In the genomic region with DNA sequence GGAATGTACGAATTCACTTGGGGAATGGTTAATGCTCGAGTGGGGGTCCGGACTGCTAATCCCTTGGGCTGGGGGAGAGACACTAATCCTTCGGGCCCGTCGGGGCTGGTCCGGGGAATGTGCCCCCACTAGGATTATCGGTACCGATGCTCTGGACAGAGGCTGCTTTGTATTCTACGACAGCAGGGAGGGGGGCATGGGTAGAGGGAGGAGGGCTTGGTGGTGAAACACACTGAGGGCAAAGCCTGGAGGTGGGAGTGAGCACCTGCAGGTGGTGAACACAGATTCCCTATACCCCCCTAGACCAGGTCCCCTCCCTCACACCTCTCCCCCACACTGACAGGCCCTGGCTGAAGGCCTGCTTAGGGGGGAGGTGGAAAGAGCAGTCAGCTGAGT, we compare ENCODE assay signal across 8 mouse cellular contexts. TPM values are rescaled to one million over a fixed set of nuclear protein-coding genes. Genes with fewer than 3 reads are reported as not detected.
DNase-seq lines count a peak whose midpoint lies in the region; ATAC-seq and TF ChIP-seq lines count a peak whose summit lies in the region.

No protein-coding gene starts in this region.

- peak overlapping the region; percentile 85 for H3K4me2 ChIP-seq in midbrain, embryonic 12.5 days (replicated peaks)

- 7% methylated on average over 10 of the region's 10 CpGs for WGBS in kidney, adult 2 months
- WGBS in midbrain, embryonic 12.5 days, result 1% methylated on average over 10 of the region's 10 CpGs

- peak overlapping the region; percentile 70 for H3K4me3 ChIP-seq in kidney, adult 2 months (ENCODE audit: insufficient read depth, low read depth, low read length)
- H3K4me3 ChIP-seq in midbrain, embryonic 12.5 days, result peak overlapping the region; percentile 62

- no peak for TF ChIP-seq CTCF in kidney, adult 2 months (conservative IDR thresholded peaks at IDR 0.05; ENCODE audit: insufficient read depth, insufficient read length, low read depth, low read length)
- no peak for TF ChIP-seq CTCF in brain, embryonic 14.5 days (IDR thresholded peaks at IDR 0.05; ENCODE audit: borderline replicate concordance, extremely low read depth, insufficient read depth, insufficient read length)

- no peaks in the 10 kb centered on the region for H3K9me3 ChIP-seq in midbrain, embryonic 12.5 days

- no peak for DNase-seq in kidney, adult 2 months
- DNase-seq in kidney, postnatal 36 days, result no peak
- DNase-seq in brain, embryonic 14.5 days (ENCODE audit: low read depth), result peak; percentile 58
- peak; percentile 18 for DNase-seq in induced T-regulatory cell, adult 2 months (ENCODE audit: low read depth)
- DNase-seq in gastrocnemius, postnatal 25 days, result no peak
- DNase-seq in left cerebral cortex, postnatal 4 days, result no peak

- H3K27ac ChIP-seq in kidney, adult 2 months (ENCODE audit: insufficient read depth, low read depth, low read length), result peak overlapping the region; percentile 3; the same call in 1 of the 2 replicates
- H3K27ac ChIP-seq in midbrain, embryonic 12.5 days (replicated peaks), result peak overlapping the region; percentile 91

- peaks cover 16% of the 10 kb centered on the region; the same call in 1 of the 2 replicates for H3K4me1 ChIP-seq in kidney, adult 2 months (ENCODE audit: control insufficient read depth, insufficient read depth, low read length)
- H3K4me1 ChIP-seq in midbrain, embryonic 12.5 days, result peaks cover 55% of the 10 kb centered on the region

- no peaks in the 10 kb centered on the region for H3K27me3 ChIP-seq in kidney, adult 2 months (replicated peaks; ENCODE audit: control insufficient read depth, insufficient read depth, low read length)
- H3K27me3 ChIP-seq in midbrain, embryonic 12.5 days, result peaks cover 22% of the 10 kb centered on the region

- H3K36me3 ChIP-seq in kidney, adult 2 months (ENCODE audit: control insufficient read depth, insufficient read depth, low read length), result peaks cover 2% of the 10 kb centered on the region; the same call in 1 of the 2 replicates
- H3K36me3 ChIP-seq in midbrain, embryonic 12.5 days, result peaks cover 26% of the 10 kb centered on the region

- TF ChIP-seq POLR2A in kidney, adult 2 months (IDR thresholded peaks at IDR 0.05; ENCODE audit: low read depth, low read length), result no peak
- TF ChIP-seq POLR2A in brain, embryonic 14.5 days (IDR thresholded peaks at IDR 0.05; ENCODE audit: borderline replicate concordance, extremely low read depth, insufficient read depth, insufficient read length, poor library complexity, severe bottlenecking), result no peak

- no peak for ATAC-seq in midbrain, embryonic 12.5 days (ENCODE audit: low FRiP score, low read depth)
- no peak for ATAC-seq in granulocyte monocyte progenitor cell, adult 5-6 weeks (replicated peaks; ENCODE audit: poor library complexity, severe bottlenecking)

- intact Hi-C loops in left cerebral cortex, postnatal 4 days (cut with DNase I), result no loop called here

- H3K9ac ChIP-seq in midbrain, embryonic 12.5 days (replicated peaks), result peak overlapping the region; percentile 64

RNA-seq across cellular contexts. Expression of a gene that starts 2.4 kb away (rescaled TPM):
- 56.8 and 66.9 TPM in 2 replicates for polyA plus RNA-seq in kidney, adult 2 months (2012; rRNA removed)
- 38.9 and 41.4 TPM in 2 replicates for polyA plus RNA-seq in brain, embryonic 14.5 days (2012; rRNA removed)
- 32.7 and 35.7 TPM in 2 replicates for polyA plus RNA-seq in midbrain, embryonic 12.5 days (2016; fragmentation: Nextera tagmentation; extraction: Ambion mirVana)
- total RNA-seq in granulocyte monocyte progenitor cell, adult 5-6 weeks (2014; fragmentation: Nextera tagmentation), result 20.9 and 28.9 TPM in 2 replicates
- 13.5 and 29.3 TPM in 2 replicates for total RNA-seq in granulocyte monocyte progenitor cell, adult 5-6 weeks (2017)
- total RNA-seq in gastrocnemius, postnatal 25 days (2021), result 10 to 100 TPM; 17.9 to 19.9 TPM
- total RNA-seq in left cerebral cortex, postnatal 4 days (2021), result 10 to 100 TPM; 26.9 to 30.4 TPM

RNA-seq across cellular contexts. Expression of a gene that starts 2.7 kb away (rescaled TPM):
- polyA plus RNA-seq in kidney, adult 2 months (2012; rRNA removed), result 78.0 and 83.2 TPM in 2 replicates
- 159 and 252 TPM in 2 replicates for polyA plus RNA-seq in brain, embryonic 14.5 days (2012; rRNA removed)
- 64.1 and 76.9 TPM in 2 replicates for polyA plus RNA-seq in midbrain, embryonic 12.5 days (2016; fragmentation: Nextera tagmentation; extraction: Ambion mirVana)
- total RNA-seq in granulocyte monocyte progenitor cell, adult 5-6 weeks (2014; fragmentation: Nextera tagmentation), result 24.4 and 36.9 TPM in 2 replicates
- 20.7 and 22.4 TPM in 2 replicates for total RNA-seq in granulocyte monocyte progenitor cell, adult 5-6 weeks (2017)
- 10 to 100 TPM; 11.7 to 13.7 TPM for total RNA-seq in gastrocnemius, postnatal 25 days (2021)
- 100 to 1,000 TPM; 122 to 132 TPM for total RNA-seq in left cerebral cortex, postnatal 4 days (2021)

RNA-seq across cellular contexts. Expression of a gene that starts 12.8 kb away (rescaled TPM):
- 0.20 and 0.33 TPM in 2 replicates for polyA plus RNA-seq in kidney, adult 2 months (2012; rRNA removed)
- 0.71 and 1.1 TPM in 2 replicates for polyA plus RNA-seq in brain, embryonic 14.5 days (2012; rRNA removed)
- 0.17 and 0.27 TPM in 2 replicates for polyA plus RNA-seq in midbrain, embryonic 12.5 days (2016; fragmentation: Nextera tagmentation; extraction: Ambion mirVana)
- not detected in 2 replicates for total RNA-seq in granulocyte monocyte progenitor cell, adult 5-6 weeks (2014; fragmentation: Nextera tagmentation)
- total RNA-seq in granulocyte monocyte progenitor cell, adult 5-6 weeks (2017), result not detected in 2 replicates
- total RNA-seq in gastrocnemius, postnatal 25 days (2021), result under 1 TPM in 1 of 2 experiments, not detected in 1; 0.19 TPM
- not detected for total RNA-seq in left cerebral cortex, postnatal 4 days (2021)

RNA-seq across cellular contexts. Expression of a gene that starts 19.1 kb away (rescaled TPM):
- polyA plus RNA-seq in kidney, adult 2 months (2012; rRNA removed), result 291 and 403 TPM in 2 replicates
- polyA plus RNA-seq in brain, embryonic 14.5 days (2012; rRNA removed), result 152 and 248 TPM in 2 replicates
- polyA plus RNA-seq in midbrain, embryonic 12.5 days (2016; fragmentation: Nextera tagmentation; extraction: Ambion mirVana), result 102 and 116 TPM in 2 replicates
- total RNA-seq in granulocyte monocyte progenitor cell, adult 5-6 weeks (2014; fragmentation: Nextera tagmentation), result 53.8 and 75.7 TPM in 2 replicates
- 15.9 and 23.3 TPM in 2 replicates for total RNA-seq in granulocyte monocyte progenitor cell, adult 5-6 weeks (2017)
- 100 to 1,000 TPM; 169 to 176 TPM for total RNA-seq in gastrocnemius, postnatal 25 days (2021)
- total RNA-seq in left cerebral cortex, postnatal 4 days (2021), result 10 to 100 TPM; 82.6 to 83.4 TPM

RNA-seq across cellular contexts. Expression of a gene that starts 21.6 kb away (rescaled TPM):
- polyA plus RNA-seq in kidney, adult 2 months (2012; rRNA removed), result 60.0 and 68.9 TPM in 2 replicates
- polyA plus RNA-seq in brain, embryonic 14.5 days (2012; rRNA removed), result 60.7 and 67.7 TPM in 2 replicates
- polyA plus RNA-seq in midbrain, embryonic 12.5 days (2016; fragmentation: Nextera tagmentation; extraction: Ambion mirVana), result 31.8 and 35.4 TPM in 2 replicates
- 6.4 and 18.7 TPM in 2 replicates for total RNA-seq in granulocyte monocyte progenitor cell, adult 5-6 weeks (2014; fragmentation: Nextera tagmentation)
- 8.8 and 11.1 TPM in 2 replicates for total RNA-seq in granulocyte monocyte progenitor cell, adult 5-6 weeks (2017)
- 10 to 100 TPM; 17.2 to 18.9 TPM for total RNA-seq in gastrocnemius, postnatal 25 days (2021)
- total RNA-seq in left cerebral cortex, postnatal 4 days (2021), result 10 to 100 TPM; 30.1 to 31.1 TPM

Comparison
In these comparisons a context has a peak if more than half of its experiments do, and no peak if none do; other contexts are left out.
1. DNase-seq: peak in brain, embryonic 14.5 days (single experiment) and induced T-regulatory cell, adult 2 months (single experiment); none in kidney, adult 2 months (single experiment), kidney, postnatal 36 days (0 of 2), gastrocnemius, postnatal 25 days (single experiment) and left cerebral cortex, postnatal 4 days (single experiment).